Mouse (Mus musculus): Measurements from ENCODE around the gene Myo6. TPM values are rescaled to one million over a fixed set of nuclear protein-coding genes. Genes with fewer than 3 reads are reported as not detected.
"Not testable (repeated sequence)": the region's sequence is repeated elsewhere in the genome, so short reads cannot be mapped to it uniquely, and the experiment has no call there.

Gene Myo6
- polyA plus RNA-seq, 2 experiments = 7.6 to 11.1 TPM

DNA sequence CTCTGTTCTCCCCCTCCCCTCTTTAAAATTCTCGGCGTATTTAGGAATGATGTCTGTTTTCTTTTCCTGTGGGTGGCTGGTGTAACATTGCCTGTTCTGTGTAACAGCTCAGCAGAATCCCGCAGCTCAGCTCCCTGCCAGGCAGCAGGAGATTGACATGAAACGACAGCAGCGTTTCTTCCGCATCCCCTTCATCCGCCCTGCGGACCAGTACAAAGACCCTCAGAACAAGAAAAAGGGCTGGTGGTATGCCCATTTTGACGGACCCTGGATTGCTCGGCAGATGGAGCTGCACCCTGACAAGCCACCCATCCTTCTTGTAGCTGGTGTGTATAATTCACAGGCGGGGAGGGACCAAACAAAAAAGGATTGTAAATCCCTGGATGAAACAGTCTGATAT, 142.0 kb downstream of the Myo6 start:
- 48% methylated on average over 11 of the region's 11 CpGs for WGBS
- Histone ChIP-seq H3K4me1 (ENCODE audit: control insufficient read depth, insufficient read depth, low read length) (no peaks in the 10 kb centered on the region), H3K27ac (replicated peaks; ENCODE audit: low read depth, low read length) (no peak overlapping the region), H3K9me3 (ENCODE audit: control insufficient read depth, low read length) (no peaks in the 10 kb centered on the region), H3K4me2 (replicated peaks; ENCODE audit: low read depth, low read length, severe bottlenecking) (no peak overlapping the region), H3K4me3 (replicated peaks; ENCODE audit: low read length) (no peak overlapping the region), H3K27me3 (ENCODE audit: control insufficient read depth, insufficient read depth, low read length) (no peaks in the 10 kb centered on the region), H3K9ac (ENCODE audit: low read depth, low read length, severe bottlenecking) (no peak overlapping the region), H3K36me3 (ENCODE audit: control insufficient read depth, insufficient read depth, low read length) (no peaks in the 10 kb centered on the region)
- no peak for TF ChIP-seq POLR2A (IDR thresholded peaks at IDR 0.05; ENCODE audit: borderline replicate concordance, extremely low read depth, insufficient read depth, insufficient read length)
- DNase-seq (ENCODE audit: low spot score) = no peak
- ATAC-seq (ENCODE audit: low FRiP score, low read depth) = no peak

DNA sequence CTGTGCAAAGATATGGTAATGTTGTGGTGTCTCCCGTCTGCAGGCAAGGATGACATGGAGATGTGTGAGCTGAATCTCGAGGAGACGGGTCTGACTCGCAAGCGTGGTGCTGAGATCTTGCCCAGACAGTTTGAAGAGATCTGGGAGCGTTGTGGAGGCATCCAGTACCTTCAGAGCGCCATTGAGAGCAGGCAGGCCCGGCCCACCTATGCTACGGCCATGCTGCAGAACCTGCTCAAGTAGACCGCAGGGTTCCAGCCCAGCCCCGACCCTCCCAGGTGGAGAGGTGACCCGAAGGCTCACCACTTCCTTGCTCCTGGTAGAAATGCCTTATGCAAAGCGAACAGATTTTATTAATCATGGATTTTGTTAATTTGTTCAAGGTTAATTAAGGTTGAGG, 142.8 kb downstream of the Myo6 start:
- Histone ChIP-seq H3K27me3 (ENCODE audit: control insufficient read depth, insufficient read depth, low read length) (no peaks in the 10 kb centered on the region), H3K4me1 (ENCODE audit: control insufficient read depth, insufficient read depth, low read length) (no peaks in the 10 kb centered on the region), H3K9me3 (ENCODE audit: control insufficient read depth, low read length) (no peaks in the 10 kb centered on the region), H3K4me2 (replicated peaks; ENCODE audit: low read depth, low read length, severe bottlenecking) (no peak overlapping the region), H3K9ac (ENCODE audit: low read depth, low read length, severe bottlenecking) (no peak overlapping the region), H3K4me3 (replicated peaks; ENCODE audit: low read length) (no peak overlapping the region), H3K27ac (replicated peaks; ENCODE audit: low read depth, low read length) (no peak overlapping the region), H3K36me3 (ENCODE audit: control insufficient read depth, insufficient read depth, low read length) (no peaks in the 10 kb centered on the region)
- ATAC-seq (ENCODE audit: low FRiP score, low read depth) (no peak), DNase-seq (ENCODE audit: low spot score) (no peak)
- TF ChIP-seq POLR2A (IDR thresholded peaks at IDR 0.05; ENCODE audit: borderline replicate concordance, extremely low read depth, insufficient read depth, insufficient read length) = no peak
- WGBS = 84% methylated on average over 13 of the region's 13 CpGs

DNA sequence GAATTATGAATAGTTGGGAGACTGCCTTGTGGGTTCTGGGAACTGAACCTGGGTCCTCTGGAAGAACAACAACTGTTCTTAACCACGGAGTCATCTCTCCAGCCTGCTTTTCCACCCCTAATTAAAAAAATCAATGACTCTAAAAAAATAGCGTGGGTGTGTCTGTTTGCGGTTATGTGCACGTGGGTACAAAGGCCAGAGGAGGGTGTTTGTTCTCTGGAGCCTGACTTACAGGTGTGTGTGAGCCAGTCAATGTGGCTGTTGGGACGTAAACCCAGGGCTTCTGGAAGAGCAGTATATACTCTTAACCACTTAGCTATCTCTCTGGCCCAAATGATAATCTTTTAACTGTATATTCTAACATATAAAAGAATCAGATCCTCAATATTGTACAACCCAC, 148.8 kb downstream of the Myo6 start:
- Histone ChIP-seq H3K27ac (replicated peaks; ENCODE audit: low read depth, low read length) (no peak overlapping the region), H3K27me3 (ENCODE audit: control insufficient read depth, insufficient read depth, low read length) (no peaks in the 10 kb centered on the region), H3K9ac (ENCODE audit: low read depth, low read length, severe bottlenecking) (no peak overlapping the region), H3K4me3 (replicated peaks; ENCODE audit: low read length) (no peak overlapping the region), H3K36me3 (ENCODE audit: control insufficient read depth, insufficient read depth, low read length) (no peaks in the 10 kb centered on the region), H3K9me3 (ENCODE audit: control insufficient read depth, low read length) (no peaks in the 10 kb centered on the region), H3K4me2 (replicated peaks; ENCODE audit: low read depth, low read length, severe bottlenecking) (no peak overlapping the region), H3K4me1 (ENCODE audit: control insufficient read depth, insufficient read depth, low read length) (no peaks in the 10 kb centered on the region)
- no peak for TF ChIP-seq POLR2A (IDR thresholded peaks at IDR 0.05; ENCODE audit: borderline replicate concordance, extremely low read depth, insufficient read depth, insufficient read length)
- ATAC-seq (ENCODE audit: low FRiP score, low read depth) (no peak), DNase-seq (ENCODE audit: low spot score) (no peak)
- WGBS = 71% methylated on average over 5 of the region's 5 CpGs

DNA sequence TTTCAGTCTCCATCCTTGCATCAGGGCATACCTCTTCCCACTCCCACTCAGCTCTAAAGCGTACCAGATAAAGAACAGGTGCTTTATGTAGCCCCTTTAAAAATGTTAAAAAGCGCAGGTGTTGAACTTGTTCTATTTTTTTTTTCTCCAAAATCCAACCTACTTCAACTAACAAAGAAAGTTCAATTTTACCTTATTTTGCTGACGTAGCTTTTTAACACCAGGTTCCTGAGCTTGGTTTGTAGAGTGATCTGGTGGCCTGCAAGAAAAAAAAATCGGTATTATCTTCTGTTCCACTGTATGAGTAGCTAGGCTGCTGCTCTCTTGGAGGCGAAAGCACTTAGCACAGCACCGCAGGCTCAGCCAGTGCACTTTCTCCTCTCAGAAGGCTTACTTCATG, 151.1 kb downstream of the Myo6 start:
- no peak overlapping the region for H3K9ac ChIP-seq (ENCODE audit: low read depth, low read length, severe bottlenecking)
- H3K36me3 ChIP-seq (ENCODE audit: control insufficient read depth, insufficient read depth, low read length) = no peaks in the 10 kb centered on the region
- no peaks in the 10 kb centered on the region for H3K27me3 ChIP-seq (ENCODE audit: control insufficient read depth, insufficient read depth, low read length)
- no peaks in the 10 kb centered on the region for H3K4me1 ChIP-seq (ENCODE audit: control insufficient read depth, insufficient read depth, low read length)
- H3K27ac ChIP-seq (replicated peaks; ENCODE audit: low read depth, low read length) = no peak overlapping the region
- H3K4me3 ChIP-seq (replicated peaks; ENCODE audit: low read length) = no peak overlapping the region
- ATAC-seq (ENCODE audit: low FRiP score, low read depth) (no peak), DNase-seq (ENCODE audit: low spot score) (no peak)
- no peak for TF ChIP-seq POLR2A (IDR thresholded peaks at IDR 0.05; ENCODE audit: borderline replicate concordance, extremely low read depth, insufficient read depth, insufficient read length)
- no peaks in the 10 kb centered on the region for H3K9me3 ChIP-seq (ENCODE audit: control insufficient read depth, low read length)
- H3K4me2 ChIP-seq (replicated peaks; ENCODE audit: low read depth, low read length, severe bottlenecking) = no peak overlapping the region
- 90% methylated on average over 6 of the region's 6 CpGs for WGBS

DNA sequence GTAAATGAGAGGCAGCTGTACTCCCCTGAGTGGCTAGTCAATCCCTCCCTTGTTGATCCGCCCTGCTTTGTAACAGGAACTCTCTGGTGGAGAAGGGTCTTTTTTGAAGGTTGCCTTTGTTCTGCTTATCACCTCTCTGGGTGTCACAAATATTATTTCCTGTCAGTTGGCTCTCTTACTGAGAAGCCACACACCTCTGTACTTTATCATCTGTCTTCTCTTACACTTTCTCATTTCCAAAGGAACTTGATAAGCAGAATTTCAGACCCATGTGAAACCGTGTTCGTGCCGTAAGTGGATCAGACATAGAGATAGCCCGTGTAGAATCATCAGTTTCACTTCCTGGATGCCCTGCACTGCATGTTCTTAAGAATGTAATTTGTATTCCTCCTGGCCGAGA, 153.2 kb downstream of the Myo6 start:
- Histone ChIP-seq H3K4me2 (replicated peaks; ENCODE audit: low read depth, low read length, severe bottlenecking) (no peak overlapping the region), H3K36me3 (ENCODE audit: control insufficient read depth, insufficient read depth, low read length) (no peaks in the 10 kb centered on the region), H3K9ac (ENCODE audit: low read depth, low read length, severe bottlenecking) (no peak overlapping the region), H3K4me1 (ENCODE audit: control insufficient read depth, insufficient read depth, low read length) (no peaks in the 10 kb centered on the region), H3K9me3 (ENCODE audit: control insufficient read depth, low read length) (no peaks in the 10 kb centered on the region), H3K27me3 (ENCODE audit: control insufficient read depth, insufficient read depth, low read length) (no peaks in the 10 kb centered on the region), H3K4me3 (replicated peaks; ENCODE audit: low read length) (no peak overlapping the region), H3K27ac (replicated peaks; ENCODE audit: low read depth, low read length) (no peak overlapping the region)
- DNase-seq (ENCODE audit: low spot score) (no peak), ATAC-seq (ENCODE audit: low FRiP score, low read depth) (no peak)
- 84% methylated on average over 6 of the region's 6 CpGs for WGBS
- no peak for TF ChIP-seq POLR2A (IDR thresholded peaks at IDR 0.05; ENCODE audit: borderline replicate concordance, extremely low read depth, insufficient read depth, insufficient read length)

DNA sequence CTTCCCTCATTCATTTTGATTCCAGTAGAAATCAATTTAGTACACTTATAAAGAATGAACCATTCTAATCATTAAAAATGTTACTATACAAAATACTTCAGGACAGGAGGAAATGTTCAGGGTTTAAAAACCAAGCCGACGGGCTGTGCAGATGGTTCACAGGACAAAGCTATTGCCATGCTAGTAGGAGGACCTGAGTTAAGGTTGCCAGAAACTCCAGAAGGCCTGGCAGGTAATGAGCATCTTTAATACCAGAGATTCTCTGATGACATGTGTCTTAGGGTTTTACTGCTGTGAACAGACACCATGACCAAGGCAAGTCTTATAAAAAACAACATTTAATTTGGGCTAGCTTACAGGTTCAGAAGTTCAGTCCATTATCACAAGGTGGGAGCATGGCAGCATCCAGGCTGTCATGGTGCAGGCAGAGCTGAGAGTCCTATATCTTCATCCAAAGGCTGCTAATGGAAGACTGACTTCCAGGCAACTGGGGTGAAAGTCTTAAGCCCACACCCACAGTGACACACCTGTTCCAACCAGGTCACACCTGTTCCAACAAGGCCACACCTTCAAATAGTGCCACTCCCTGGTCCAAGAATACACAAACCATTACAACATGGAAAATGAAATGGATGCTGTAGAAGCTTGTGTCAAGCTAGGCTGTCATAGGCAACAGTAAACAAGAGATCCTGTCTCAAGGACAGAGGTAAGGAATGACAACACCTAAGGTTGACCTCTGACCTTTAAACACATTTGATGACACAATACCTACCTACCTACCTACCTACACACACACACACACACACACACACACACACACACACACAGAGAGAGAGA, 156.4 kb downstream of the Myo6 start:
- H3K27ac ChIP-seq (replicated peaks; ENCODE audit: low read depth, low read length); H3K9ac ChIP-seq (ENCODE audit: low read depth, low read length, severe bottlenecking); H3K36me3 ChIP-seq (ENCODE audit: control insufficient read depth, insufficient read depth, low read length); H3K4me3 ChIP-seq (replicated peaks; ENCODE audit: low read length); H3K9me3 ChIP-seq (ENCODE audit: control insufficient read depth, low read length); ATAC-seq (ENCODE audit: low FRiP score, low read depth); H3K27me3 ChIP-seq (ENCODE audit: control insufficient read depth, insufficient read depth, low read length); H3K4me2 ChIP-seq (replicated peaks; ENCODE audit: low read depth, low read length, severe bottlenecking); H3K4me1 ChIP-seq (ENCODE audit: control insufficient read depth, insufficient read depth, low read length); DNase-seq (ENCODE audit: low spot score): not testable (repeated sequence)
- WGBS = 89% methylated on average over 2 of the region's 2 CpGs
